Mouse (Mus musculus): ENCODE measurements at regions not wholly inside any gene's neighbourhood (a gene's known extent, or its start where the extent isn't known, plus 50 kb on each side); places are given as distances from the start of the nearest gene placed in this dataset.

- DNase-seq (ENCODE audit: low read depth, low spot score), result no peak
These were observed 500.9 kb upstream of the Cnksr2 start for GRCm38 (mm10) chrX:158544021-158544420.

DNA sequence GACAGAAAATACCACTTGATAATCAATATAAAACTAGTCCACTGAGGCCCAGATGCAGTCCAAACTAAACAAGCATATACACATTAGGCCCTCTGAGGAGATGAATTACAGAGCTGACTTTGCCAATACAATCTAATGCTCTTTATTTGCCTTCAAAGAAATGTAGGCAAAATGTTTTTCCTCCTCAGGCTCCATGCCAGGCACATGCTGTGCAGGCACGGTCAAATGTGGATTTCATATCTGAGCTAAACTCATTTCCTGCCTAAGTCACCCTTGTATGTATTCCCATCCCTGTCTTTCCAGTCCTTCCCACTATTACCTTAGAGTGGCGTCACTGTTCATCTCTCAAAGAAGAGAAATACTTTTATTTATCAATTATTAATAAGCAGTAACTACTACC lies 534.8 kb upstream of the Cnksr2 start:
- no peak for DNase-seq (ENCODE audit: low read depth, low spot score)

DNA sequence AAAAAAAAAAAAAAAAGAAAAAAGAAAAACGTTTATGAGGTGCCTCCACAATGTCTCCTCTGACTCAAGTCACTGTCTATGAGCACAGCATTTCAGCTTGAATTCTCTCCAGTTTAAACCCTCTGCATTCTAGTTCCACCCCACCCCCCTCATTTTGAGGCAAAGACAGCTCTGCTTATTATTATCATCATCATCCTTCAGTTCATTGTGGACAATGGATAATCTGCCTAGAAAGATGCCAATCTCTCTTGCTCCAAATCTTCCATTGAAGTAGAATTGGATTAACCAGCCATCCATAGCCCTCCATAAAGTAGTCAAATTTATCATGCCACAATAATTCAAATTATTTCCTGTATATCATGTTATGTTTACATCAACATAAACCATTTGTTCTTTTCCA lies 570.0 kb upstream of the Cnksr2 start:
- DNase-seq (ENCODE audit: low read depth, low spot score), result no peak

GRCm38 (mm10) chrX:158613607-158614006 lies 570.5 kb upstream of the Cnksr2 start:
- DNase-seq (ENCODE audit: low read depth, low spot score), result peak; percentile 4

DNA sequence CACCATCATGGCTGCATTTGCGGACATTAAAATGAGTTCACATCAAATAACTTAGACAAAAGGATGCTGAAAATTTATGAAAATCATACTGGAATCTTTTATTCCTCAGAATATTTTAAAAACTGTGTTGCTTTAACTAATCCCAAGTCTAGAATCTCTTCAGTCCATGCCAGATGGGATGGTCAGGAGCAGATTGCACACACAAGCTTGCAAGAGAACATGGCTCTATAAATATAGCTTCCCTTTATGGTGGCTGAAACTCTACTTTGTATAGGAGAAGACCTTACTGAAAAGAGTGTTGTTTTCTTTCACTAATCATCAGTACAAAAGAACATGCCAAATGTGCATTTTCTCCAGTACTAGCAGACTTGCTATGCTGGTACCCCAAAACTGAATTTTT lies 570.9 kb upstream of the Cnksr2 start:
- no peak for DNase-seq (ENCODE audit: low read depth, low spot score)

- no peak for DNase-seq (ENCODE audit: low read depth, low spot score)
These were observed 571.4 kb upstream of the Cnksr2 start for GRCm38 (mm10) chrX:158614452-158614851.

GRCm38 (mm10) chrX:158615096-158615495 lies 572.0 kb upstream of the Cnksr2 start:
- no peak for DNase-seq (ENCODE audit: low read depth, low spot score)

GRCm38 (mm10) chrX:158627390-158627789 lies 582.7 kb upstream of the Rps6ka3 start:
- no peak for DNase-seq (ENCODE audit: low read depth, low spot score)

GRCm38 (mm10) chrX:158632406-158632805 lies 577.7 kb upstream of the Rps6ka3 start:
- DNase-seq (ENCODE audit: low read depth, low spot score), result no peak

DNA sequence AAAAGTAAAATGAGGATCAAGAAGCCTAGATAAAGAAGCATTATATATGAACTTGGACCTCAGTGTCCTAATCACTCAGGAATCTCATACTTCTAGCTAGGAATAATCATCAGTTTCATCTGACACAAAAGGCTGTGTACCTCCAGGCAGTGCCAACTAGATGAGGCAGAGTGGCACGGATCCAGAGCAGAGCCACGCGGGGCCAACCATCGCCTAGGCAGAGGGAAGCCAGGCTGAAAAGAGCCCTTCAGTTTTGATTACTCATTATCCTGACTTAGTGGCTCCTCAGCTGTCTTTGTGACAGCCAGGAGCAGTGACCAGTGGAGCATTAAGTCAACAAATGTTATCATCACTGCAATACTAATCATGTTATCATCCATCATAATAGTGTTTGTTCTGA lies 557.9 kb upstream of the Rps6ka3 start:
- no peak for DNase-seq (ENCODE audit: low read depth, low spot score)

DNA sequence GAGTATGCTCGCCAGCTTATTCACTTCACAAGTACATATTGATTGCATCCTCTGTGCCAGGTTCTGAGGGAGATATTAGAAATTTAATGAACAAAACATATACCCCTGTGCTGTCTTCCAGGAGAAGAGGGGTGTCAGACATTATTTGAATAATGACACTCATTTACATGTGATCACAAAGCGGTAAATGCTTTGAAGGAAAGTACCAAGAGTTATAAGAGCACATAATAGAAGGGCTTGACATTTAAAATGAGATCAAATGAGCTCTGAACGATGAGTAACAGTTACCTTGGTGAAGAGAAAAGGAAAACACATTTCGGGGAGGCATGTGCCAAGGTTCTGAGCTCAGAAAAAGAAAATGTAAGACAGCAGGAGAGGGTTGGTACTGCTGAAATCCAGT lies 553.9 kb upstream of the Rps6ka3 start:
- no peak for DNase-seq (ENCODE audit: low read depth, low spot score)

DNA sequence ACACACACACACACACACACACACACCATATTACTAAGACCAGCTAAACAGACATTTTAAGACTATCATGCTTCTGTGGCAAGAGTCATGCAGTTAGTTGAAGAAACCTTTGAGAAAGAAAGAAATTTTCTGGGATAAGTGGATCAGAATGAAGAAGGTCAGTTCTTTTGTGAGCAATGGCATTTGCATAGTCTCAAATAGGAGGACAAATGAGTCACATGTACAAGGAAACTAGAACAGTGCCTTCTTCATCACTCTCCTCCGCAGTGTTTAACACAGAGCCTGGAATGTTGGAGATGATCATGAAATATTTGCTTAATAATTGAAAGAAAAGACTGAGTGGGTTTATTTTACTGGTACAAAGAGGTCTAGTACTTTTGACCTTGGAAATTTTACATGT lies 515.9 kb upstream of the Rps6ka3 start:
- no peak for DNase-seq (ENCODE audit: low read depth, low spot score)

GRCm38 (mm10) chrX:158703411-158703810 lies 506.7 kb upstream of the Rps6ka3 start:
- DNase-seq (ENCODE audit: low read depth, low spot score), result no peak

- DNase-seq (ENCODE audit: low read depth, low spot score), result no peak
These were observed 500.3 kb upstream of the Rps6ka3 start for GRCm38 (mm10) chrX:158709811-158710210.

DNA sequence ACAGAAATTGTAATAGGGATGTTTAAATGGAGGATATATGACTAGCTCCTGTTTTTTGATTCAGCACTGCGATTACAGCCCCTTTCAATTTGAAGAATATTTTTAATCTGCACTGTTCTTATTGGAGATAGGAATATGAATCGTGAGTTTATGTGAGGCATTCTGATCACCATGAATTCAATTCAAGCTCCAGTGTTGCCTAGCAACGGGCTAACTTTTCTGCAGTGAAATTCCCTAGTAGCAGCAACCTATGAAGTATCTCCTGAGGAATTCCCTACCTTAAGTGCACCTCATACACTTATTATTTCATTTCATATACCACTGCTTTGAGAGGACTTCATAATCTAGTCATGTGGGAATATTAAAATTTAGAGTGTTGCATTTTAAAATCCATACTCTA lies 465.4 kb upstream of the Rps6ka3 start:
- no peak for DNase-seq (ENCODE audit: low read depth, low spot score)

DNA sequence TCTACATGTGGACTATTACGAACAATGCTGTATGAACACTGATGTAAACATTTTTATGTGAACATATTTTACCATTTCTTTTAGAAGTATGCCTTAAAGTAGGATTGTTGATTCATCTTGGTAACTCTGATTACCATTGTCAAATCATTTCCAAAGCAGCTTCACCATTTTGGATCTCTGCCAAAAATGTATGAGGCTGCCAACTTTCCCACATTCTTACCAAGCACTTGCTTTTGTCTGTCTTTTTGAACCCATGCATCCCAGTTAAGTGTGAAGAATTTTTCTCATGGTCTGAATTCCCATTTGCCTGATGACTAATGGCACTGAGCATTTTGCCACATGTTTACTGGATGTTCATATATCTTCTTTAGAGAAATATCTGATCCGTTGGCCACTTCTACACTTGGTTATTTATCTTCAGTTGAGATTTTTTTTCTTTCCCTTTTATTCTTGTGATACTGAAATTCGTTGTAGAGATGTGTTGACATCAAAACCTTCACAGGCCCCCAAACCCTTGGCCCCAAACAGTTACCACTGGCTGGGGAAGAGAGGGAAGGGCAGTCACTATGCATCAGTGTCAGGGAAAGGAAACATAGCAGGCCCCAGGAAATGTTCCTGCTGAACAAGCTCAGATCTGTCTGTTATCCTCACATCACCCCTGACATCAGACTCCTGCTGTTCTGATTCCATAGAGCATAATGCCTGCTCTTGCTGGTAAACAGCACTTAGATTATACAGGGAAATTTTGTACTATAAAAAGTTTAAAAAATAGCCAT lies 464.2 kb upstream of the Rps6ka3 start:
- no peak for DNase-seq (ENCODE audit: low read depth, low spot score)

Measured in A20 (cell line).